Mouse (Mus musculus) gastrocnemius, postnatal 14 days (tissue): ENCODE measurements around the gene Tmem163. TPM values are rescaled to one million over a fixed set of nuclear protein-coding genes. Genes with fewer than 3 reads are reported as not detected.

Experiments used
- DNase-seq: peaks from one replicate; pipeline ENCODE4 v3.0.0; 2021; ENCODE audit warnings: mixed read lengths
- intact Hi-C: fragments of 180-260 bp; cut with DNase I; formaldehyde crosslinking; loops from one replicate; pipeline ENCODE4 v1.15.1; 2025; ENCODE audit warnings: low total_unique reads
- total RNA-seq, 2 experiments: library from RNA; stranded (reverse); gene quantifications; 2 replicates each; pipeline ENCODE4 v1.2.3; 2021

Gene Tmem163
- total RNA-seq, 2 experiments from 2014 or later = not detected

- DNase-seq = no peak
- intact Hi-C loops = no loop called here
Measured at GRCm38 (mm10) chr1:127661118-127662012, 18.0 kb downstream of the Tmem163 start.

DNA sequence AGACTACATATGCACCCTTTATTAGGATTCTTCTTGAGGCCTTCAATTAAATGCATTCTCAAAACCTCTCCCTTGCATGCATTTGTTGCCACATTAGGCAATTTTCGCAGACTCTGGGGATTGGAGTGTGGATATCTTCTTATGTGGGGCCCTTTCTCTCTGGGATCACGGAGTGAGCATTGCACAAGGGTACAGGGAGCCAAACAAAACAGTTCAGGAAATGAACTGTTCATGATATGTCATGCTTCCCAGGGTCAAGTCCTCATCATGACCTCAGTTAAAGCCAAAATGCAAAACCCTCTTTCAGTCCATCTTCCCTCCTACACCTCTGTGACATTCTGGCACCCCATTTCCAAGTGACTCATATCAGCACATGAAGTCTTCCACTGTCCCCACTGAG lies 27.8 kb downstream of the Tmem163 start:
- intact Hi-C loops = no loop called here
- no peak for DNase-seq

DNA sequence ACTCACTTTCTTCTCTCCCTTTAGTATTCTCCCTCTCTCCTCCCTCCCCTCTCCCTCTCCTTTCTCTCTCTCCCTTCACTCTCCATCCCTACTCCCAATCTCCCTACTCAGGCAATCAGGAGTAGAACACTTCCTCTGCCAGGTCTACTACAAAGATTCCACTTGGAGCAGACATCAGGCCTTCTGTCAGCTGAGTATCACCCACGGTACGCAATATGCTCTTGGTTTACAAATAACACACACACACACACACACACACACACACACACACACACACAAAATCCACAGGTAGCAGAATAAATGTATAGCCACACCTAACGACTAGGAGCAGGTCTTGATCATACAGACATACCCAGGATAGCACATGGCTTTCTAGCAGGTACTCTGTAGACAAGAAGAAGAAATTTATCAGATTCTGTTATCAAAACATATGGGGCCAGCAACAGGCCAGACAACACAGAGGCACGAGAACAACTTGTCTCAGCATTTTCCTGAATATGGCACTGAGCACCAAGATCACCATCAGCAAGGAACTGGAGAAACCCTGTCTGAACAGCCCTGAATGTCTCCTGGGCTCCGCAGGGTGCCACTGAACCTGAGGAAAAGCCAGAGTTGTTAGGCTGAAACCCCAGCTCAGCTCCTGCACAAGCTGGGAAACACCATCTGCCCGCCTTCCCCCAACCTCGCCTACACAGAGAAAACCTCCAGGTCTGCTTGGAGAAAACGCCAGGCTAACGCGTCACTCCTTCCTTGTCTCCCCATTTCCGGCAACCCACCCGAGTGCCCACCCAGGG lies 36.2 kb downstream of the Tmem163 start:
- no peak for DNase-seq
- intact Hi-C loops = no loop called here

- intact Hi-C loops = no loop called here
- DNase-seq = no peak
Measured at GRCm38 (mm10) chr1:127637917-127638316, 41.4 kb downstream of the Tmem163 start.

- intact Hi-C loops = no loop called here
- DNase-seq = no peak
Measured at GRCm38 (mm10) chr1:127627151-127627550, 52.2 kb downstream of the Tmem163 start.

DNA sequence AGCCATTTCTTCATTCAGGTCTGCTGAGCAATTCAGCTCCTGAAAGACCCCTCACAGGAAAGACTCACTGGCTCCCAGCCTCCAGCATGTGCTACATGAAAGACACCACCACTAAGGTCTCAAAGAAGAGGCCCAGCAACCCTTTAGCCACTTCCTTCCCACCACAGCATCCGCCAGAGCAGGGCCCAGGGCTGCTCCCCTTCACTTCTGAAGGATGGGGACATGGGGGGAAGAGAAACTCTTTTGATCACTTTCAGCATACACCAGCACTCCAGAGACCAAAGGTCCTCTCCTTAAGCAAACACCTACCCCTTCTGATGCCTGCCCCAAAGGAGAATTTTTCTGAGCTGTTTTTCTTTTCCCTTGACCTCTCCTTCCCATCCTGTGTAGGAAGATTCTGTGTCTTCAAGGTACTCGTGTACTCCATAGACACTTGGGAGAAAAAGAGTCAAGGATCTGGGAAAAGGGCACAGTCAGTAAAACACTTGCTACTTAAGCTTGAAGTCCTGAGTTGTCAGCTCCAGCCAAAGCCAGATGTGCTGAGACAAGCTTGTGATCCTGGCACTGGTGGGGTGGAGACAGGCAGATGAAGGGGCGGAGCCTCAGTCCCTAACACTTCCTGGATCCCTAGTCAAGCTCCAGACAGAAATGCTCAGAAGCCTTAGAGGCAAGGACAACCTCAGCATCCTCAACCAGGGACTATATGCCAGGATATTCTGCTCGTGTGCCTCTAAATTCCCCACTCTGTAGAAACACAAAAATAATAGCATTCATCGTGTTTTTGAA lies 53.6 kb downstream of the Tmem163 start:
- no peak for DNase-seq

GRCm38 (mm10) chr1:127622349-127622748 lies 57.0 kb downstream of the Tmem163 start:
- no peak for DNase-seq
- intact Hi-C loops = no loop called here

More for the DNA sequence above, 53.6 kb downstream of the Tmem163 start:
- intact Hi-C loops = no loop called here

DNA sequence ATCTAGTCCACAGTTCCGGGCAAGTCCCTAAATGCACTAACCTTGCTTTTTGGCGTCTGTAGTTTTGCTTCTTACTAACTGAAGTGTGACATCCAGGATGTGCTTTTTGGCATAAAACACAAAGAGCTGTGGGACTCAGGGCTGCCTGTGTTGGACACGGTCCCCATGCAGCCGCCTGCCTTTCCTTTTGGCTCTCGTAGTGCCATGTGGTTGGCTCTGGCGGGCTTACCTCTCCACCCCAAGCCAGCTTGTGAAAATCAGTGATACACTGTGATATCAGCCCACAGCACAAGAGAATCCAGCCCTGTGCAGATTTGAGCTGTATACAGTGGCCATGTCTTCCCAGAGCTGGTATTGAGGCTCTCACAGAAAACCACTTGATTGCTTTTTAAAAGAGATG lies 60.3 kb downstream of the Tmem163 start:
- DNase-seq = no peak
- intact Hi-C loops = no loop called here

- intact Hi-C loops = no loop called here
Measured at GRCm38 (mm10) chr1:127610378-127610777, 69.0 kb downstream of the Tmem163 start.

DNA sequence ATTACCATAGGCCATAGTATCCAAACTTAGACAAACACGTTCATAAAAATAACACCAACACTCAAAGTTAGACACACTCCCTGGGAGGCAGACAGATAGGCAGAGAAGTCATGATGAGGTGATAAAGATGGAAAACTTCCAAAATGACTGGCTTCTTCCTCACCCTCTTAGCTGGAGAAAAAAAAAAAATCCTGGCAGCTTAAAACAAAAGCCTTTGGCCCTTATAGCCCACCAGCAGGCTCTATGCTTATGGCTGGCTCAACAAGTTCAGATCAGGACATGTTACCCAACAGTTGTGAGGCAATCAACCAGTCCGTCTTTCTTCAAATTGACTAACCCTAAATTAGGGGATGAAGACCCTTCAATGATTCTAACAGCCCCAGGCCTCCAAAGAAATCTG lies 69.5 kb downstream of the Tmem163 start:
- DNase-seq = no peak
- intact Hi-C loops = no loop called here

More at GRCm38 (mm10) chr1:127610378-127610777, 69.0 kb downstream of the Tmem163 start:
- no peak for DNase-seq

GRCm38 (mm10) chr1:127608326-127608725 lies 71.0 kb downstream of the Tmem163 start:
- intact Hi-C loops = no loop called here
- DNase-seq = no peak

- intact Hi-C loops = no loop called here
Measured at GRCm38 (mm10) chr1:127603697-127604631, 75.4 kb downstream of the Tmem163 start.

DNA sequence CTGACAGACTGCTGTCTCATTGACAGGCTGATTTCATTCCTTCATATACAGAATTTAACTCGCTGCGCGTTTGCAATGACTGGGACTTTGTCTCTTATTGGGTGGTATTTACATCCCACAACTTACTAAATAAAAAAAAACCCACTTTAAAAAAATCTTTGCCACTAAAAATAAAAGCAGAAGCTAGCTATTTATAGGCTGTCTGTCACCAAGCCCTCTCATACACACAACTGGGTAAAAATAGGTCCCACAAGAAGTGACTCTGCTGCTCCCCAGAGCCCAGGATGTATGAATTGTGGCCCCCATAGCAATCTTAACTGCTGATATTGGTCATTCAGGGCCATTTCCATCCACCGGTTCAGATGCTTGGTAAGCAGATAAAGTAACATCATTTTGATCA lies 83.2 kb downstream of the Tmem163 start:
- no peak for DNase-seq
- intact Hi-C loops = no loop called here

More at GRCm38 (mm10) chr1:127603697-127604631, 75.4 kb downstream of the Tmem163 start:
- no peak for DNase-seq

DNA sequence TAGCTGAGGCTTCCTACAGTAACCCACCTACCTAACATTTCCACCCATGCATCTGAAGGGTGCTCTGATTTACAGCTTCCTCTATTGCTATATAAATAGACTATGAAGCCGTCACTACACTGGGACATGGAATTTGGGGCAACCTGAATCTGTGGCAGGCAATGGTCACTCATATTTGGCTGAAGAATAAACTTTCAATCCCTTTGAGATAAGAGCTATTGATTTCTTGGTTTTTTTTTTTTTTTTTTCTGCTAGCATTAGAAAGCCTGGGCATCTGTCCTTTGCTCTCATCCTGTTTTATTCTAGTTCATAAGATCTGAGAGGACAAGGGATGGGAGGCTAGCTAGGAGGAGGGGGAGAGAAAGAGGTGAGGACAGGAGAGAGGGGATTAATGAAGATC lies 83.6 kb downstream of the Tmem163 start:
- no peak for DNase-seq
- intact Hi-C loops = no loop called here

DNA sequence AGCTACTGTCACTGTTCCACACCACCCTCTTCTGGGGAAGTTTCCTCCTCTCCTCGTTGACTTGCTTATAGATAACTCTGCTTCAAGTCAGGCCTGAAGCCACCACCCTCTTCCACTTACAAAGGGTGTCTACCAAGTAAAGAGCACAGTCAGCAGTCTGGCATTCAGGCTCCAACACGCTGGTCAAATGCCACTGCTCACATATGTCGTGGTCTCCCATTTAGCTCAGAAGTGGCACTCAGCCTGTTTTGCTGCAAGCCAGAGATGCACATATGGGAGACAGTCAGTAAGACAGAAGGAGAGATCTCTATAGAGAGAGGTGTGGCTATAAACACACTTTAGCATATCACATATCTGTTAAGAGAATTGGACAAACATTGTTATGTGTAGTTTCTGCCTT lies 89.8 kb downstream of the Tmem163 start:
- no peak for DNase-seq
- intact Hi-C loops = no loop called here

GRCm38 (mm10) chr1:127587071-127587470 lies 92.3 kb downstream of the Tmem163 start:
- DNase-seq = no peak
- intact Hi-C loops = no loop called here

GRCm38 (mm10) chr1:127586156-127586555 lies 93.2 kb downstream of the Tmem163 start:
- intact Hi-C loops = no loop called here

GRCm38 (mm10) chr1:127577981-127578380 lies 101.4 kb downstream of the Tmem163 start:
- intact Hi-C loops = no loop called here

More at GRCm38 (mm10) chr1:127586156-127586555, 93.2 kb downstream of the Tmem163 start:
- DNase-seq = no peak

DNA sequence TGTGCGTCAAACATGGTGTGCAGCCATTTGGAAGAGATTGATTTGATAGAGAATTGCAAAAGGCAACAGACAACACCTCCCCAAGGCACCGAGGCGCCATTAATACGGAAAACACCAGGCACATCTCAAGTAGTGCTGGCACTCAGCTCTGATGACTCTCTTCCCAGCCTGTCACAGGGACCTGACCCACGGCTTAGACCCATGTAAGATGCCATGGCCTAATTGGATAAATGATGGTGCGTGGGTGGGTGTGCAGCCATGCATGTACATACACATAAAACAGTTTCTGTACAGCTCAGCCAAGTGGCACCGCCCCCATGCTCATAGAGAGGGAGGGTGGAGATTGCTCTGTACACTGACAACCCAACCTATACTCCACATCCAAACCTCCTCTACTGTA lies 102.3 kb downstream of the Tmem163 start:
- intact Hi-C loops = no loop called here
- no peak for DNase-seq

More at GRCm38 (mm10) chr1:127577981-127578380, 101.4 kb downstream of the Tmem163 start:
- DNase-seq = no peak
